Mouse (Mus musculus): ENCODE results near the gene Epha6.

DNA sequence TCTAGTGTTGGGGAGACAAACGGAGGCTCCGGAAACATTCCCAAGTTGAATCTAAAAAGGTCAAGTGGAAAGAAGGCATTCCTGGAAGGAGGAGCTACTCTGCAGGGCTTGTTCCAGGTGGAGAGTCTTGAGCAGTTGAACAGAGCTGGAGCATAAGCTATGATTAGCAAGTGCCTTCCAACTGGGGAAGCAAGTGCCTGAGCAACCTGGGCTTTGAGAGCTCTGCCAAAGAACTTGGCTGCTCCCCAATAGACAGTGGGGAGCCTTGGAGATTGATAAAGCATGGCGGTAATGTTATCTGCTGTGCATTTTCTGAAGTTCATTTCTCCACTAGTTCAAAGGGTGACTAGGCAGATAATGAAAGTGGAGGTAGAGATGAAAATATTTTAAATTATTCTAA is 733.5 kb downstream of the Epha6 start:
- no peak for TF ChIP-seq CTCF (IDR thresholded peaks at IDR 0.05; ENCODE audit: low read depth, low read length)
- TF ChIP-seq POLR2A (IDR thresholded peaks at IDR 0.05; ENCODE audit: borderline replicate concordance, low read depth, low read length), result no peak
